Mouse (Mus musculus): ENCODE results near the gene Rc3h1.

GRCm38 (mm10) chr1:160985477-160985876 lies 79.3 kb downstream of the Rc3h1 start:
- TF ChIP-seq CTCF (IDR thresholded peaks at IDR 0.05; ENCODE audit: borderline replicate concordance, extremely low read depth, insufficient read depth, insufficient read length) (no peak), POLR2A (IDR thresholded peaks at IDR 0.05; ENCODE audit: borderline replicate concordance, extremely low read depth, insufficient read depth, insufficient read length, poor library complexity, severe bottlenecking) (no peak)
